Mouse (Mus musculus) gastrocnemius, postnatal 36 days (tissue): ENCODE results near the gene G430095P16Rik. TPM values are rescaled to one million over a fixed set of nuclear protein-coding genes. Genes with fewer than 3 reads are reported as not detected.

Experiments
- total RNA-seq, 2 experiments: library from RNA; stranded (reverse); gene quantifications; 2 replicates each; pipeline ENCODE4 v1.2.3; 2021

G430095P16Rik gene
- total RNA-seq, 2 experiments from 2014 or later, result 1.0 TPM; not detected in 1

Other genes starting within 250 kb of the G430095P16Rik start
- 1 to 10 TPM; 5.6 to 9.3 TPM for gene Ier2, start 60.2 kb upstream of the G430095P16Rik start, total RNA-seq
- 10 to 100 TPM; 39.8 to 43.3 TPM for gene Trmt1, start 36.7 kb upstream of the G430095P16Rik start, total RNA-seq
- gene Nacc1, start 35.1 kb upstream of the G430095P16Rik start, total RNA-seq, result 10 to 100 TPM; 18.1 to 20.1 TPM
- gene Lyl1, start 21.6 kb upstream of the G430095P16Rik start, total RNA-seq, result 1 to 10 TPM in 1 of 2 experiments, under 1 TPM in 1; 0.96 to 1.4 TPM
- 100 to 1,000 TPM; 433 to 510 TPM for gene Nfix, start 77.3 kb downstream of the G430095P16Rik start, total RNA-seq
- 1 to 10 TPM; 8.3 to 9.9 TPM for gene Dand5, start 99.8 kb downstream of the G430095P16Rik start, total RNA-seq
- 10 to 100 TPM; 17.7 to 23.0 TPM for gene Gadd45gip1, start 108.5 kb downstream of the G430095P16Rik start, total RNA-seq
- 100 to 1,000 TPM; 136 to 151 TPM for gene Rad23a, start 117.7 kb downstream of the G430095P16Rik start, total RNA-seq
- 100 to 1,000 TPM; 153 to 159 TPM for gene Calr, start 123.9 kb downstream of the G430095P16Rik start, total RNA-seq
- 10 to 100 TPM; 22.1 to 26.2 TPM for gene Farsa, start 134.0 kb downstream of the G430095P16Rik start, total RNA-seq
- 1 to 10 TPM in 1 of 2 experiments, under 1 TPM in 1; 0.71 to 1.4 TPM for gene Syce2, start 149.1 kb downstream of the G430095P16Rik start, total RNA-seq
- gene Gcdh, start 170.9 kb downstream of the G430095P16Rik start, total RNA-seq, result 10 to 100 TPM; 25.5 to 45.9 TPM
- gene Klf1, start 178.9 kb downstream of the G430095P16Rik start, total RNA-seq, result not detected
- gene Dnase2a, start 185.6 kb downstream of the G430095P16Rik start, total RNA-seq, result 1 to 10 TPM; 3.7 to 5.1 TPM
- gene Mast1, start 214.4 kb downstream of the G430095P16Rik start, total RNA-seq, result not detected
- not detected for gene Rtbdn, start 224.0 kb downstream of the G430095P16Rik start, total RNA-seq
- not detected for gene Gm49661, start 246.4 kb downstream of the G430095P16Rik start, total RNA-seq
- gene Prdx2, start 246.6 kb downstream of the G430095P16Rik start, total RNA-seq, result 100 to 1,000 TPM; 180 to 196 TPM
- gene Rnaseh2a, start 246.8 kb downstream of the G430095P16Rik start, total RNA-seq, result 10 to 100 TPM; 23.3 to 23.8 TPM